Mouse (Mus musculus): ENCODE results near the gene Hist1h3f.
"Not testable (repeated sequence)": the region's sequence is repeated elsewhere in the genome, so short reads cannot be mapped to it uniquely, and the experiment has no call there.

Gene Hist1h3f

GRCm38 (mm10) chr13:23583387-23584068 is 39.7 kb downstream of the Hist1h3f start:
- no peak for DNase-seq (ENCODE audit: low spot score)

GRCm38 (mm10) chr13:23584331-23584730 is 40.5 kb downstream of the Hist1h3f start:
- DNase-seq (ENCODE audit: low spot score) = no peak

GRCm38 (mm10) chr13:23585029-23585441 is 41.2 kb downstream of the Hist1h3f start:
- peak; percentile 41 for DNase-seq (ENCODE audit: low spot score)

GRCm38 (mm10) chr13:23585442-23586098 is 41.7 kb downstream of the Hist1h3f start:
- DNase-seq (ENCODE audit: low spot score) = peak; percentile 79

GRCm38 (mm10) chr13:23586099-23586939 is 42.5 kb downstream of the Hist1h3f start:
- no peak for DNase-seq (ENCODE audit: low spot score)

- DNase-seq (ENCODE audit: low spot score) = no peak
Measured at GRCm38 (mm10) chr13:23586940-23587225, 43.0 kb downstream of the Hist1h3f start.

GRCm38 (mm10) chr13:23591206-23591605 is 47.4 kb downstream of the Hist1h3f start:
- no peak for DNase-seq (ENCODE audit: low spot score)

- DNase-seq (ENCODE audit: low spot score) = not testable (repeated sequence)
Measured at GRCm38 (mm10) chr13:23591886-23592285, 48.0 kb downstream of the Hist1h3f start.

GRCm38 (mm10) chr13:23592614-23593013 is 48.8 kb downstream of the Hist1h3f start:
- DNase-seq (ENCODE audit: low spot score) = no peak

- DNase-seq (ENCODE audit: low spot score) = no peak
Measured at GRCm38 (mm10) chr13:23593051-23593770, 49.4 kb downstream of the Hist1h3f start.
